Mouse (Mus musculus) thymus, postnatal 0 days (tissue): ENCODE measurements around the gene Gjc1. TPM values are rescaled to one million over a fixed set of nuclear protein-coding genes. Genes with fewer than 3 reads are reported as not detected.

Source experiments
- polyA plus RNA-seq: library from polyadenylated mRNA; unstranded; fragments of >200 nt; fragmentation: Nextera tagmentation; extraction: Ambion mirVana; gene quantifications from 2 replicates; pipeline ENCODE4 v1.2.1, GENCODE M21; 2015

The Gjc1 gene
- polyA plus RNA-seq, 1 experiment from 2014 or later: 4.8 TPM

Other genes with a start within 250 kb of the Gjc1 start
- 0.52 and 1.2 TPM in 2 replicates for gene Gm11627, start 240.2 kb downstream of the Gjc1 start, polyA plus RNA-seq
- gene Fzd2, start 215.3 kb downstream of the Gjc1 start, polyA plus RNA-seq: 3.9 and 4.3 TPM in 2 replicates
- 0.05 TPM in 1 of 2 replicates, not detected in the other for gene Meioc, start 156.0 kb downstream of the Gjc1 start, polyA plus RNA-seq
- 37.1 and 38.5 TPM in 2 replicates for gene Ccdc43, start 121.9 kb downstream of the Gjc1 start, polyA plus RNA-seq
- gene Adam11, start 58.3 kb downstream of the Gjc1 start, polyA plus RNA-seq: 1.4 and 1.7 TPM in 2 replicates
- gene Higd1b, start 16.1 kb upstream of the Gjc1 start, polyA plus RNA-seq: 4.2 and 4.8 TPM in 2 replicates
- 160 and 164 TPM in 2 replicates for gene Eftud2, start 61.3 kb upstream of the Gjc1 start, polyA plus RNA-seq
- 0.12 and 0.54 TPM in 2 replicates for gene Ccdc103, start 61.5 kb upstream of the Gjc1 start, polyA plus RNA-seq
- not detected in 2 replicates for gene Fam187a, start 65.5 kb upstream of the Gjc1 start, polyA plus RNA-seq
- 0.84 and 0.92 TPM in 2 replicates for gene Gfap, start 81.2 kb upstream of the Gjc1 start, polyA plus RNA-seq
- gene Kif18b, start 105.4 kb upstream of the Gjc1 start, polyA plus RNA-seq: 7.5 and 8.4 TPM in 2 replicates
- gene C1ql1, start 127.0 kb upstream of the Gjc1 start, polyA plus RNA-seq: 0.12 TPM in 1 of 2 replicates, not detected in the other
- 81.6 and 85.6 TPM in 2 replicates for gene Nmt1, start 208.5 kb upstream of the Gjc1 start, polyA plus RNA-seq
- gene Dcakd, start 208.6 kb upstream of the Gjc1 start, polyA plus RNA-seq: 31.3 and 39.8 TPM in 2 replicates